Mouse (Mus musculus) liver, postnatal 0 days (tissue): Measurements from ENCODE around the gene 1520401A03Rik. TPM values are rescaled to one million over a fixed set of nuclear protein-coding genes. Genes with fewer than 3 reads are reported as not detected.

Source experiments
- ATAC-seq: fragments of 200-750 bp; cut with Nextera tagmentation; 2 replicates; pipeline ENCODE4 v1.8.0; 2017; ENCODE audit warnings: mild to moderate bottlenecking, moderate library complexity
- DNase-seq: peaks from one replicate; pipeline ENCODE4 v3.0.0-alpha.2; 2016
- H3K27ac ChIP-seq: fragments of 300-500 bp; sonication (generic); 2 replicates; pipeline ENCODE4 v1.5.1; 2014; ENCODE audit warnings: antibody characterized with exemption, moderate library complexity, mild to moderate bottlenecking, low read depth
- H3K27me3 ChIP-seq: fragments of 300-500 bp; sonication (generic); 2 replicates; pipeline ENCODE4 v1.6.1; 2014; ENCODE audit warnings: low read length, control low read depth, mixed read lengths; ENCODE audit not compliant: insufficient read depth
- H3K36me3 ChIP-seq: fragments of 300-500 bp; sonication (generic); replicated peaks from 2 replicates; pipeline ENCODE4 v1.6.1; 2014; ENCODE audit warnings: mild to moderate bottlenecking, control low read depth, low read length, moderate library complexity, mixed read lengths; ENCODE audit not compliant: insufficient read depth
- H3K4me1 ChIP-seq: fragments of 300-500 bp; sonication (generic); 2 replicates; pipeline ENCODE4 v1.6.1; 2014; ENCODE audit warnings: antibody characterized with exemption, mild to moderate bottlenecking, control low read depth; ENCODE audit not compliant: insufficient read depth
- H3K4me2 ChIP-seq: fragments of 300-500 bp; sonication (generic); 2 replicates; pipeline ENCODE4 v1.6.1; 2014; ENCODE audit warnings: low read depth, mild to moderate bottlenecking, low read length, moderate library complexity, mixed read lengths
- H3K4me3 ChIP-seq: fragments of 300-500 bp; sonication (generic); 2 replicates; pipeline ENCODE4 v1.5.1; 2014; ENCODE audit warnings: low read depth, low read length
- H3K9ac ChIP-seq: fragments of 300-500 bp; sonication (generic); replicated peaks from 2 replicates; pipeline ENCODE4 v1.6.1; 2014; ENCODE audit warnings: mild to moderate bottlenecking, moderate library complexity
- H3K9me3 ChIP-seq: fragments of 300-500 bp; sonication (generic); 2 replicates; pipeline ENCODE4 v1.6.1; 2016; ENCODE audit warnings: mild to moderate bottlenecking, control low read depth, low read length, mixed read lengths
- CTCF ChIP-seq: sonication (generic); IDR thresholded peaks from 2 replicates; pipeline ENCODE4 v1.5.1; 2016; ENCODE audit warnings: antibody characterized with exemption, low read depth
- EP300 ChIP-seq: IDR thresholded peaks from 2 replicates; pipeline ENCODE4 v1.6.1; 2016; ENCODE audit warnings: antibody characterized with exemption, low read depth, mild to moderate bottlenecking
- WGBS: fragments of 180-500 bp; shearing (Covaris S2); extraction: QIAGEN DNeasy Blood & Tissue Kit; methylation state at CpG from one replicate; pipeline ENCODE4 v1.1.7; 2014; ENCODE audit not compliant: insufficient replicate concordance; 5-methylcytosine and 5-hydroxymethylcytosine counted together
- polyA plus RNA-seq: library from polyadenylated mRNA; unstranded; fragments of >200 nt; fragmentation: Nextera tagmentation; extraction: Ambion mirVana; gene quantifications from 2 replicates; pipeline ENCODE4 v1.2.1, GENCODE M21; 2015

The 1520401A03Rik gene
- polyA plus RNA-seq, 1 experiment from 2014 or later: not detected

GRCm38 (mm10) chr17:23675127-23675526 is 47.5 kb downstream of the 1520401A03Rik start:
- Histone ChIP-seq H3K27me3 (peaks cover 23% of the 10 kb centered on the region), H3K27ac (peak overlapping the region; percentile 24; the same call in 1 of the 2 replicates), H3K9me3 (no peaks in the 10 kb centered on the region), H3K4me3 (no peak overlapping the region), H3K4me2 (no peak overlapping the region), H3K36me3 (peaks cover 6% of the 10 kb centered on the region; the same call in 1 of the 2 replicates), H3K9ac (no peak overlapping the region), H3K4me1 (peaks cover 37% of the 10 kb centered on the region)
- no peak for DNase-seq
- ATAC-seq: no peak
- TF ChIP-seq CTCF (no peak), EP300 (no peak)
- 31% methylated on average over 5 of the region's 5 CpGs for WGBS

- peaks cover 8% of the 10 kb centered on the region; the same call in 1 of the 2 replicates for H3K36me3 ChIP-seq
- peak overlapping the region; percentile 55 for H3K27ac ChIP-seq
- no peaks in the 10 kb centered on the region for H3K9me3 ChIP-seq
- WGBS: 42% methylated on average over 9 of the region's 9 CpGs
- H3K4me1 ChIP-seq: peaks cover 35% of the 10 kb centered on the region
- peak overlapping the region; percentile 64 for H3K9ac ChIP-seq
- ATAC-seq (no peak), DNase-seq (no peak)
- H3K4me3 ChIP-seq: peak overlapping the region; percentile 61
- peaks cover 16% of the 10 kb centered on the region for H3K27me3 ChIP-seq
- TF ChIP-seq CTCF (no peak), EP300 (no peak)
- H3K4me2 ChIP-seq: peak overlapping the region; percentile 83
Observed at GRCm38 (mm10) chr17:23674271-23674952, 48.2 kb downstream of the 1520401A03Rik start.

GRCm38 (mm10) chr17:23673424-23674073 is 49.0 kb downstream of the 1520401A03Rik start, which contains the start of the genes Hcfc1r1 and Thoc6:
Gene Hcfc1r1, plus strand, starts transcription at chr17:23673596.
Gene Thoc6, minus strand, starts transcription at chr17:23673882.
- H3K9ac ChIP-seq: peak within 1 kb of the TSS; percentile 64
- ATAC-seq (peak; percentile 94), DNase-seq (peak; percentile 90)
- TF ChIP-seq CTCF: no peak
- peak; percentile 80; the same call in 1 of the 2 replicates for TF ChIP-seq EP300
- WGBS: under 1% methylated on average over 45 of the region's 45 CpGs
- peak within 1 kb of the TSS; percentile 83 for H3K4me2 ChIP-seq
- peaks cover 14% of the 10 kb centered on the region for H3K36me3 ChIP-seq
- peak within 1 kb of the TSS; percentile 55 for H3K27ac ChIP-seq
- H3K4me3 ChIP-seq: peak within 1 kb of the TSS; percentile 61
- peaks cover 30% of the 10 kb centered on the region for H3K4me1 ChIP-seq
- H3K9me3 ChIP-seq: no peaks in the 10 kb centered on the region
- peaks cover 8% of the 10 kb centered on the region for H3K27me3 ChIP-seq

- 50% methylated on average over 3 of the region's 3 CpGs for WGBS
- ATAC-seq: no peak
- H3K4me2 ChIP-seq: peak overlapping the region; percentile 83
- DNase-seq: no peak
- H3K4me1 ChIP-seq: peaks cover 29% of the 10 kb centered on the region
- no peak for TF ChIP-seq EP300
- no peak for TF ChIP-seq CTCF
- H3K9me3 ChIP-seq: no peaks in the 10 kb centered on the region
- peak overlapping the region; percentile 61 for H3K4me3 ChIP-seq
- peaks cover 17% of the 10 kb centered on the region for H3K36me3 ChIP-seq
- peaks cover 4% of the 10 kb centered on the region; the same call in 1 of the 2 replicates for H3K27me3 ChIP-seq
- no peak overlapping the region for H3K27ac ChIP-seq
- no peak overlapping the region for H3K9ac ChIP-seq
Observed at GRCm38 (mm10) chr17:23672761-23673160, 49.8 kb downstream of the 1520401A03Rik start.

GRCm38 (mm10) chr17:23671519-23671918 is 51.1 kb downstream of the 1520401A03Rik start:
- Histone ChIP-seq H3K4me3 (no peak overlapping the region), H3K27me3 (no peaks in the 10 kb centered on the region), H3K36me3 (peaks cover 17% of the 10 kb centered on the region), H3K27ac (no peak overlapping the region), H3K4me1 (peaks cover 23% of the 10 kb centered on the region), H3K4me2 (no peak overlapping the region), H3K9ac (no peak overlapping the region), H3K9me3 (no peaks in the 10 kb centered on the region)
- WGBS: 90% methylated on average over 3 of the region's 3 CpGs
- no peak for DNase-seq
- no peak for TF ChIP-seq EP300
- TF ChIP-seq CTCF: no peak
- ATAC-seq: no peak

GRCm38 (mm10) chr17:23670516-23671074 is 52.0 kb downstream of the 1520401A03Rik start:
- Histone ChIP-seq H3K4me3 (no peak overlapping the region), H3K27me3 (no peaks in the 10 kb centered on the region), H3K4me1 (peaks cover 14% of the 10 kb centered on the region), H3K27ac (no peak overlapping the region), H3K9me3 (no peaks in the 10 kb centered on the region), H3K9ac (no peak overlapping the region), H3K4me2 (no peak overlapping the region), H3K36me3 (peaks cover 17% of the 10 kb centered on the region)
- WGBS: 83% methylated on average over 7 of the region's 7 CpGs
- TF ChIP-seq CTCF (no peak), EP300 (no peak)
- DNase-seq (no peak), ATAC-seq (no peak)
